Mouse (Mus musculus) urinary bladder, adult 18-20 months (tissue): ENCODE results near the gene Ccdc182.

Source experiments
- DNase-seq, 2 experiments: peaks; one replicate each; pipeline ENCODE4 v3.0.0; 2022; ENCODE audit warnings: low spot score in 2 of 2, mixed read lengths in 2 of 2

Ccdc182 gene

GRCm38 (mm10) chr11:88293631-88294393, at the start of gene Ccdc182:
TSS of gene Ccdc182 (plus strand) at chr11:88294058.
- DNase-seq = no peak

- no peak for DNase-seq
These were observed 48.2 kb upstream of the Ccdc182 start for GRCm38 (mm10) chr11:88245581-88246170.

- no peak for DNase-seq
These were observed 45.2 kb upstream of the Ccdc182 start for GRCm38 (mm10) chr11:88248636-88249035.

GRCm38 (mm10) chr11:88250568-88250967, 43.3 kb upstream of the Ccdc182 start:
- no peak for DNase-seq

GRCm38 (mm10) chr11:88251295-88251694, 42.6 kb upstream of the Ccdc182 start:
- no peak for DNase-seq

- peak; percentile 60 to 79 for DNase-seq
These were observed 41.7 kb upstream of the Ccdc182 start for GRCm38 (mm10) chr11:88251972-88252766.

- DNase-seq = no peak
These were observed 40.9 kb upstream of the Ccdc182 start for GRCm38 (mm10) chr11:88252767-88253513.

GRCm38 (mm10) chr11:88253514-88254167, 40.2 kb upstream of the Ccdc182 start:
- DNase-seq = no peak

- no peak for DNase-seq
These were observed 36.2 kb upstream of the Ccdc182 start for GRCm38 (mm10) chr11:88257700-88258099.

GRCm38 (mm10) chr11:88258212-88258611, 35.6 kb upstream of the Ccdc182 start:
- no peak for DNase-seq

GRCm38 (mm10) chr11:88260463-88260862, 33.4 kb upstream of the Ccdc182 start:
- DNase-seq = no peak

GRCm38 (mm10) chr11:88264889-88265288, 29.0 kb upstream of the Ccdc182 start:
- no peak for DNase-seq

GRCm38 (mm10) chr11:88266311-88266710, 27.5 kb upstream of the Ccdc182 start:
- no peak for DNase-seq

GRCm38 (mm10) chr11:88271870-88272269, 22.0 kb upstream of the Ccdc182 start:
- no peak for DNase-seq

- DNase-seq = no peak
These were observed 19.6 kb upstream of the Ccdc182 start for GRCm38 (mm10) chr11:88274111-88274879.

GRCm38 (mm10) chr11:88274901-88275498, 18.9 kb upstream of the Ccdc182 start:
- no peak for DNase-seq

- DNase-seq = no peak
These were observed 17.9 kb upstream of the Ccdc182 start for GRCm38 (mm10) chr11:88275949-88276348.

GRCm38 (mm10) chr11:88276534-88277308, 17.1 kb upstream of the Ccdc182 start:
- DNase-seq = no peak

GRCm38 (mm10) chr11:88279006-88279405, 14.9 kb upstream of the Ccdc182 start:
- no peak for DNase-seq
